Mouse (Mus musculus) heart, postnatal 0 days (tissue): ENCODE measurements at regions not wholly inside any gene's neighbourhood (a gene's known extent, or its start where the extent isn't known, plus 50 kb on each side); places are given as distances from the start of the nearest gene placed in this dataset.

Experiments used
- ATAC-seq: fragments of 200-750 bp; cut with Nextera tagmentation; 2 replicates; pipeline ENCODE4 v1.8.0; 2017; ENCODE audit warnings: low read depth, moderate number of reproducible peaks, moderate library complexity; ENCODE audit not compliant: insufficient read depth
- DNase-seq: peaks from one replicate; pipeline ENCODE4 v3.0.0-alpha.2; 2016; ENCODE audit warnings: low spot score
- H3K27ac ChIP-seq: fragments of 300-500 bp; sonication (generic); 2 replicates; pipeline ENCODE4 v1.5.1; 2014; ENCODE audit warnings: low read depth, mild to moderate bottlenecking
- H3K27me3 ChIP-seq: fragments of 300-500 bp; sonication (generic); 2 replicates; pipeline ENCODE4 v1.6.1; 2014; ENCODE audit warnings: low read length, mixed read lengths; ENCODE audit not compliant: control insufficient read depth, insufficient read depth
- H3K36me3 ChIP-seq: fragments of 300-500 bp; sonication (generic); replicated peaks from 2 replicates; pipeline ENCODE4 v1.6.1; 2014; ENCODE audit warnings: low read length, mixed read lengths; ENCODE audit not compliant: control insufficient read depth, insufficient read depth
- H3K4me1 ChIP-seq: fragments of 300-500 bp; sonication (generic); 2 replicates; pipeline ENCODE4 v1.6.1; 2014; ENCODE audit warnings: antibody characterized with exemption; ENCODE audit not compliant: control insufficient read depth, insufficient read depth
- H3K4me2 ChIP-seq: fragments of 300-500 bp; sonication (generic); 2 replicates; pipeline ENCODE4 v1.6.1; 2014; ENCODE audit warnings: low read depth, mild to moderate bottlenecking, low read length, moderate library complexity
- H3K4me3 ChIP-seq: fragments of 300-500 bp; sonication (generic); 2 replicates; pipeline ENCODE4 v1.5.1; 2014; ENCODE audit warnings: low read depth, low read length
- H3K9ac ChIP-seq: fragments of 300-500 bp; sonication (generic); replicated peaks from 2 replicates; pipeline ENCODE4 v1.6.1; 2014; ENCODE audit warnings: low read depth, low read length, mixed read lengths
- H3K9me3 ChIP-seq: fragments of 300-500 bp; sonication (generic); replicated peaks from 2 replicates; pipeline ENCODE4 v1.6.1; 2016; ENCODE audit warnings: low read length; ENCODE audit not compliant: control insufficient read depth
- CTCF ChIP-seq: IDR thresholded peaks from 2 replicates; pipeline ENCODE4 v1.5.1; 2016; ENCODE audit warnings: antibody characterized with exemption, control low read depth, low read depth
- EP300 ChIP-seq: IDR thresholded peaks from 2 replicates; pipeline ENCODE4 v1.6.1; 2016; ENCODE audit warnings: antibody characterized with exemption, low read depth
- WGBS: fragments of 180-500 bp; shearing (Covaris S2); extraction: QIAGEN DNeasy Blood & Tissue Kit; methylation state at CpG from one replicate; pipeline ENCODE4 v1.1.7; 2014; 5-methylcytosine and 5-hydroxymethylcytosine counted together

GRCm38 (mm10) chr14:120854559-120854958 is 56.5 kb upstream of the Ipo5 start:
- Histone ChIP-seq H3K27ac (no peak overlapping the region), H3K4me2 (no peak overlapping the region), H3K27me3 (no peaks in the 10 kb centered on the region), H3K9ac (no peak overlapping the region), H3K4me3 (no peak overlapping the region), H3K9me3 (peaks cover 15% of the 10 kb centered on the region), H3K36me3 (no peaks in the 10 kb centered on the region), H3K4me1 (no peaks in the 10 kb centered on the region)
- TF ChIP-seq EP300 (no peak), CTCF (no peak)
- DNase-seq (no peak), ATAC-seq (no peak)
- 71% methylated on average over 7 of the region's 7 CpGs for WGBS

- DNase-seq (no peak), ATAC-seq (no peak)
- no peak for TF ChIP-seq EP300
- Histone ChIP-seq H3K36me3 (no peaks in the 10 kb centered on the region), H3K4me1 (no peaks in the 10 kb centered on the region), H3K4me2 (no peak overlapping the region), H3K9me3 (peaks cover 15% of the 10 kb centered on the region), H3K9ac (no peak overlapping the region), H3K27me3 (no peaks in the 10 kb centered on the region), H3K4me3 (no peak overlapping the region), H3K27ac (no peak overlapping the region)
- 88% methylated on average over 13 of the region's 13 CpGs for WGBS
Observed at GRCm38 (mm10) chr14:120855181-120855580, 55.8 kb upstream of the Ipo5 start.
